Mouse (Mus musculus) embryonic facial prominence, embryonic 14.5 days (tissue): ENCODE results near the gene Pgghg. TPM values are rescaled to one million over a fixed set of nuclear protein-coding genes. Genes with fewer than 3 reads are reported as not detected.
A peak's percentile ranks its signal among the peaks of the same experiment; 100 is the strongest.

Experiments
- ATAC-seq: fragments of 200-750 bp; cut with Nextera tagmentation; 2 replicates; pipeline ENCODE4 v1.8.0; 2017; ENCODE audit warnings: low read depth, moderate number of reproducible peaks, moderate TSS enrichment
- DNase-seq: peaks from one replicate; pipeline ENCODE4 v3.0.0-alpha.2; 2015; ENCODE audit warnings: low spot score
- H3K27ac ChIP-seq: fragments of 300-500 bp; sonication (generic); replicated peaks from 2 replicates; pipeline ENCODE4 v1.5.1; 2014; ENCODE audit warnings: low read depth, mild to moderate bottlenecking, low read length, moderate library complexity
- H3K27me3 ChIP-seq: fragments of 300-500 bp; sonication (generic); replicated peaks from 2 replicates; pipeline ENCODE4 v1.6.1; 2014; ENCODE audit warnings: low read length; ENCODE audit not compliant: control insufficient read depth, insufficient read depth
- H3K36me3 ChIP-seq: fragments of 300-500 bp; sonication (generic); 2 replicates; pipeline ENCODE4 v1.6.1; 2014; ENCODE audit warnings: low read length, mixed read lengths; ENCODE audit not compliant: control insufficient read depth, insufficient read depth
- H3K4me1 ChIP-seq: fragments of 300-500 bp; sonication (generic); 2 replicates; pipeline ENCODE4 v1.6.1; 2014; ENCODE audit warnings: antibody characterized with exemption, low read length; ENCODE audit not compliant: control insufficient read depth, insufficient read depth
- H3K4me2 ChIP-seq: fragments of 300-500 bp; sonication (generic); 2 replicates; pipeline ENCODE4 v1.6.1; 2014; ENCODE audit warnings: low read depth, mild to moderate bottlenecking, low read length, moderate library complexity, mixed read lengths
- H3K4me3 ChIP-seq: fragments of 300-500 bp; sonication (generic); 2 replicates; pipeline ENCODE4 v1.5.1; 2014; ENCODE audit warnings: low read depth, mild to moderate bottlenecking, low read length
- H3K9ac ChIP-seq: fragments of 300-500 bp; sonication (generic); 2 replicates; pipeline ENCODE4 v1.6.1; 2014; ENCODE audit warnings: low read depth, mild to moderate bottlenecking, low read length, moderate library complexity, mixed read lengths
- H3K9me3 ChIP-seq: fragments of 300-500 bp; sonication (generic); 2 replicates; pipeline ENCODE4 v1.6.1; 2016; ENCODE audit warnings: low read length; ENCODE audit not compliant: control insufficient read depth
- WGBS: fragments of 180-500 bp; shearing (Covaris S2); extraction: QIAGEN DNeasy Blood & Tissue Kit; methylation state at CpG from one replicate; pipeline ENCODE4 v1.1.7; 2014; 5-methylcytosine and 5-hydroxymethylcytosine counted together
- polyA plus RNA-seq: library from polyadenylated mRNA; unstranded; fragments of >200 nt; fragmentation: Nextera tagmentation; extraction: Ambion mirVana; gene quantifications from 2 replicates; pipeline ENCODE4 v1.2.1, GENCODE M21; 2014

The Pgghg gene
- polyA plus RNA-seq, 1 experiment from 2014 or later = 22.7 TPM

DNA sequence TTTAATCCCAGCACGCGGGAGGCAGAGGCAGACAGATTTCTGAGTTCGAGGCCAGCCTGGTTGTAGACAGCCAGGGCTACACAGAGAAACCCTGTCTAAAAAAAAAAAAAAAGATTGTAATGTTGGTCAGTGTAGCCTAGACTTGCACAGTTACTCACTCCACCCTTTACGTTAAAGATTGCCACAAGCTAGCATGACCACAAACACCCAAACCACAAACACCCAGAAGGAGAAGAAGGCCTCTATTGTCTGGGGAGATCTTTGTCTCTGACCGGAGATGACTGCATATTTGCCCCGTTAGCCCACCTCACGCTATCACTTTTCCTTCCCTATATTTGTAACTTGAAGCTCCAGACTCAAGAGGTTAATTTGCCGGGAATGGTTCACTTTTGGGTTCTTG, 40.5 kb downstream of the Pgghg start:
- H3K4me2 ChIP-seq = no peak overlapping the region
- H3K36me3 ChIP-seq = no peaks in the 10 kb centered on the region
- no peak for ATAC-seq
- H3K4me1 ChIP-seq = no peaks in the 10 kb centered on the region
- H3K27ac ChIP-seq = no peak overlapping the region
- WGBS = 87% methylated on average over 8 of the region's 8 CpGs
- no peak overlapping the region for H3K9ac ChIP-seq
- no peak overlapping the region for H3K4me3 ChIP-seq
- no peaks in the 10 kb centered on the region for H3K9me3 ChIP-seq
- no peak for DNase-seq
- no peaks in the 10 kb centered on the region for H3K27me3 ChIP-seq

DNA sequence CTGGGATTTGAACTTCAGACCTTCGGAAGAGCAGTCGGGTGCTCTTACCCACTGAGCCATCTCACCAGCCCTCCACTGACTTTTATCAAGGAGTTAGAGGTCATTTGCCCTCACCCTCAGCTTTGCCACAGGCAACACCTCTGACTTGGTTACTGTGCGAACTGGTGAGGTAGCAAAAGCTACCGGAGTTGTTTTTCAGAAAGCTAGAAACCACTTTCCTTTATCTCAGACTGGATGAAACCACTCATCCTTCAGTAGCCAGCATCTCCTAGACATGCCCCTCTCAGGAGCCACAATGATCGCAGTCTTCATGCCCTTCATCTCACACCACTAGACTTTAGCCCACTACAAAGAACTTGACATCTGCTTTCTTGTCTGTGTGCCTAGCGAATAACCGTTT, 41.8 kb downstream of the Pgghg start:
- Histone ChIP-seq H3K4me2 (no peak overlapping the region), H3K27me3 (no peaks in the 10 kb centered on the region), H3K9me3 (no peaks in the 10 kb centered on the region), H3K27ac (no peak overlapping the region), H3K36me3 (no peaks in the 10 kb centered on the region), H3K9ac (no peak overlapping the region), H3K4me1 (no peaks in the 10 kb centered on the region), H3K4me3 (no peak overlapping the region)
- no peak for ATAC-seq
- WGBS = 88% methylated on average over 7 of the region's 7 CpGs
- DNase-seq = no peak

GRCm38 (mm10) chr7:140987182-140988138, 46.3 kb downstream of the Pgghg start:
- no peaks in the 10 kb centered on the region for H3K36me3 ChIP-seq
- no peaks in the 10 kb centered on the region for H3K4me1 ChIP-seq
- H3K9ac ChIP-seq = no peak overlapping the region
- 68% methylated on average over 17 of the region's 17 CpGs for WGBS
- DNase-seq (peak; percentile 47), ATAC-seq (no peak)
- H3K4me3 ChIP-seq = no peak overlapping the region
- H3K27me3 ChIP-seq = no peaks in the 10 kb centered on the region
- no peak overlapping the region for H3K4me2 ChIP-seq
- no peaks in the 10 kb centered on the region for H3K9me3 ChIP-seq
- H3K27ac ChIP-seq = no peak overlapping the region

GRCm38 (mm10) chr7:140989022-140989421, 47.8 kb downstream of the Pgghg start:
- H3K27ac ChIP-seq = no peak overlapping the region
- ATAC-seq (no peak), DNase-seq (no peak)
- no peak overlapping the region for H3K9ac ChIP-seq
- H3K4me1 ChIP-seq = no peaks in the 10 kb centered on the region
- no peaks in the 10 kb centered on the region for H3K9me3 ChIP-seq
- H3K4me2 ChIP-seq = no peak overlapping the region
- H3K36me3 ChIP-seq = no peaks in the 10 kb centered on the region
- H3K4me3 ChIP-seq = no peak overlapping the region
- 76% methylated on average over 4 of the region's 4 CpGs for WGBS
- H3K27me3 ChIP-seq = no peaks in the 10 kb centered on the region

DNA sequence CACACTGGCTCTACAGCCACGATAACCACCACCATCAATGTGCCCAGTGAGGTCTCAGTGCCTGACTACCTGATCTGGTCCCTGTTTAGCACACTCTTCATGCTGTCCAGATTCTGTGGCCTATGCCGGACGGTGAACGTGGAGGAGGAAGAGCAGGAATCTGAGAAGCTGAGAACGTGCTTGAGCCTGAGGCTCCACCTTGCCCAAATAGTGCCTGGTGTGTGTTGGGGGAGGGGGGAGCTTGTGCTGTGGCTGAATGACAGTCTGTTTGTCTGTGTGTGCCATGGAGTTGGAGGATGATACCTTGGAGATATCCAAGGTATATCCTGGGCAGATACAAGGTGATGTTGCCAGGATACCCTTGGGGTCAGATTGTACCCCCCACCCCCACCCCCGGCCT, 49.0 kb downstream of the Pgghg start:
- Histone ChIP-seq H3K4me3 (no peak overlapping the region), H3K4me1 (no peaks in the 10 kb centered on the region), H3K36me3 (no peaks in the 10 kb centered on the region), H3K9ac (no peak overlapping the region), H3K9me3 (no peaks in the 10 kb centered on the region), H3K27me3 (no peaks in the 10 kb centered on the region), H3K4me2 (no peak overlapping the region), H3K27ac (no peak overlapping the region)
- 54% methylated on average over 6 of the region's 6 CpGs for WGBS
- DNase-seq = no peak
- no peak for ATAC-seq

DNA sequence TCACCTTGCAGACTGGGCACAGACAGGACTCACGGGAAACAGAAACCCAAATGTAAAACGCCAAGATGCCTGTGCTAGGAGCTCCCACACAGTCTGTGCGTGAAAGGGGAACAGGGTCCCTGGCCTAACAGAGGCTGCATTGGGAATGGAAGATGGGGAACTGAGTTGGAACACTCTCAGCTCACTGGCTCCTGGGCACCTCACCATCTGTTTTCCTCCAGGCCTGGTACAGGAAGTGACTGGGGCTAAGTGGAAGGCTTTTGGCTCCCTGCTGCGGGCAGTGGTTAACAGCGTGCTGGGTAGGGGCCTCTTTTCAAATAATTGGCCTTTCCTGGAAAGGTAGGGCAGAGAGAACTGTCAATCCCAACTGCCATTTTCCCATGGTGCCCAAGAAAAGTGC, 49.4 kb downstream of the Pgghg start:
- no peaks in the 10 kb centered on the region for H3K9me3 ChIP-seq
- H3K36me3 ChIP-seq = no peaks in the 10 kb centered on the region
- 66% methylated on average over 5 of the region's 5 CpGs for WGBS
- no peak for ATAC-seq
- no peak overlapping the region for H3K9ac ChIP-seq
- no peak overlapping the region for H3K4me3 ChIP-seq
- no peaks in the 10 kb centered on the region for H3K27me3 ChIP-seq
- H3K27ac ChIP-seq = no peak overlapping the region
- no peak for DNase-seq
- no peak overlapping the region for H3K4me2 ChIP-seq
- H3K4me1 ChIP-seq = no peaks in the 10 kb centered on the region

- Histone ChIP-seq H3K4me2 (no peak overlapping the region), H3K9ac (no peak overlapping the region), H3K27me3 (no peaks in the 10 kb centered on the region), H3K36me3 (no peaks in the 10 kb centered on the region), H3K9me3 (no peaks in the 10 kb centered on the region), H3K4me1 (no peaks in the 10 kb centered on the region), H3K27ac (no peak overlapping the region), H3K4me3 (no peak overlapping the region)
- ATAC-seq (no peak), DNase-seq (no peak)
- WGBS = 87% methylated on average over 14 of the region's 14 CpGs
Measured at GRCm38 (mm10) chr7:140991117-140991689, 50.0 kb downstream of the Pgghg start.
